Mouse (Mus musculus) kidney, adult 2 months (tissue): Measurements from ENCODE around the gene Cerkl.

Source experiments
- CTCF ChIP-seq: fragments of 200-500 bp; conservative IDR thresholded peaks from 2 replicates; pipeline ENCODE4 v1.5.1; 2011; ENCODE audit warnings: low read depth, mild to moderate bottlenecking, control low read depth, low read length, moderate library complexity, mixed read lengths; ENCODE audit not compliant: insufficient read depth, insufficient read length
- POLR2A ChIP-seq: fragments of 200-500 bp; IDR thresholded peaks from one replicate; pipeline ENCODE4 v1.6.1; 2011; ENCODE audit warnings: low read depth, low read length, control low read depth

DNA sequence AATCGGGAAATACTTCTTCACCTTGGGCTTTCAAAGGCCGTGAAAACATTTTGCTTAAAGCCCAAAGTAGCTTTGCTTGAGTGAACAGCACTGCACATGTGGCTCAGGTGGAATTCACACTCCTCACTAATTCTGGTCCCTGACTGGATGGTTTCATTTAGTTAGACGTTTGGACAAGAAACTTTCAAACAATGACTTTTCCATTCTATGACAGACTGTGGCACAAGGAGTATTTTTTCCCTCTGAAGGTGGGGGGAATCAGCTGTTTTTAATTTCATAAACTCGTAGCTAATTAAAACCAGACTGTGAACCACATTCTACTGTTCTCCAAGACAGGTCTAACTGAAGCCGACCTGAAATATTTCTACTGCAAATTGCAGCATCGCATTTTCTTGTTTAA lies 28.6 kb downstream of the Cerkl start:
- no peak for TF ChIP-seq CTCF
- TF ChIP-seq POLR2A, result no peak
